Mouse (Mus musculus) MEL (cell line): ENCODE results near the gene Cst7. TPM values are rescaled to one million over a fixed set of nuclear protein-coding genes. Genes with fewer than 3 reads are reported as not detected.

Source experiments
- DNase-seq: peaks from one replicate; pipeline ENCODE4 v3.0.0; 2011; ENCODE audit warnings: low read depth, low spot score
- H3K27ac ChIP-seq: 2 replicates; pipeline ENCODE4 v1.5.1; 2012; ENCODE audit warnings: low read depth, mild to moderate bottlenecking, control low read depth, low read length, moderate library complexity; ENCODE audit not compliant: control insufficient read depth
- H3K27me3 ChIP-seq, 2 experiments: fragments of 150-350 bp in 1 of 2; sonication (generic) in 1 of 2; 2 replicates each; pipeline ENCODE4 v1.6.1; 2012; ENCODE audit warnings: low read length in 2 of 2, mild to moderate bottlenecking in 2 of 2, improper control_type of control experiment in 1 of 2, moderate library complexity in 1 of 2; ENCODE audit not compliant: insufficient read depth in 2 of 2, control insufficient read depth in 1 of 2
- H3K36me3 ChIP-seq, 2 experiments: 2 replicates each; pipeline ENCODE4 v1.6.1; 2012 to 2014; ENCODE audit warnings: low read length in 2 of 2, improper control_type of control experiment in 1 of 2, inconsistent platforms in 1 of 2, mild to moderate bottlenecking in 1 of 2; ENCODE audit not compliant: insufficient read depth in 2 of 2, control insufficient read depth in 1 of 2
- H3K4me1 ChIP-seq, 2 experiments: fragments of 150-350 bp in 1 of 2; sonication (generic) in 1 of 2; 2 replicates each; pipeline ENCODE4 v1.6.1; 2012; ENCODE audit warnings: low read length in 2 of 2, improper control_type of control experiment in 1 of 2, mild to moderate bottlenecking in 1 of 2; ENCODE audit not compliant: insufficient read depth in 2 of 2, control insufficient read depth in 1 of 2
- H3K4me3 ChIP-seq, 2 experiments: fragments of 150-350 bp in 1 of 2; sonication (generic) in 1 of 2; 2 replicates each; pipeline ENCODE4 v1.5.1; 2012; ENCODE audit warnings: low read depth in 2 of 2, low read length in 2 of 2, mild to moderate bottlenecking in 2 of 2, moderate library complexity in 2 of 2, control low read depth in 1 of 2, improper control_type of control experiment in 1 of 2; ENCODE audit not compliant: control insufficient read depth in 1 of 2, insufficient read depth in 1 of 2
- H3K79me2 ChIP-seq: 2 replicates; pipeline ENCODE4 v1.6.1; 2012; ENCODE audit warnings: mild to moderate bottlenecking, low read length, moderate library complexity; ENCODE audit not compliant: control insufficient read depth, poor library complexity, insufficient read depth
- H3K9ac ChIP-seq: 2 replicates; pipeline ENCODE4 v1.6.1; 2012; ENCODE audit warnings: low read depth, mild to moderate bottlenecking, control low read depth, low read length, moderate library complexity; ENCODE audit not compliant: control insufficient read depth, poor library complexity, severe bottlenecking
- H3K9me3 ChIP-seq: fragments of 150-350 bp; sonication (generic); replicated peaks from 2 replicates; pipeline ENCODE4 v1.6.1; 2012; ENCODE audit warnings: mild to moderate bottlenecking, low read length, improper control_type of control experiment, moderate library complexity; ENCODE audit not compliant: insufficient read depth
- BHLHE40 ChIP-seq: IDR thresholded peaks from 2 replicates; pipeline ENCODE4 v1.6.1; 2012; ENCODE audit warnings: low read depth, mild to moderate bottlenecking, inconsistent platforms, low read length, improper control_type of control experiment, borderline replicate concordance
- CHD1 ChIP-seq: IDR thresholded peaks from 2 replicates; pipeline ENCODE4 v1.6.1; 2012; ENCODE audit warnings: low read depth, mild to moderate bottlenecking, inconsistent platforms, low read length, improper control_type of control experiment
- CTCF ChIP-seq, 3 experiments: IDR thresholded peaks in 2 of 3; conservative IDR thresholded peaks in 1 of 3; 2 replicates each; pipeline ENCODE4 v1.5.1; 2011 to 2012; ENCODE audit warnings: low read length in 3 of 3, low read depth in 2 of 3, mild to moderate bottlenecking in 2 of 3, improper control_type of control experiment in 1 of 3, inconsistent platforms in 1 of 3, mixed read lengths in 1 of 3, moderate library complexity in 1 of 3; ENCODE audit not compliant: control insufficient read depth in 1 of 3, insufficient read depth in 1 of 3, poor library complexity in 1 of 3, severe bottlenecking in 1 of 3
- E2F4 ChIP-seq: IDR thresholded peaks from 2 replicates; pipeline ENCODE4 v1.6.1; 2011; ENCODE audit warnings: low read depth, low read length, improper control_type of control experiment, borderline replicate concordance
- ELF1 ChIP-seq: IDR thresholded peaks from 2 replicates; pipeline ENCODE4 v1.6.1; 2014; ENCODE audit warnings: low read depth, mild to moderate bottlenecking, inconsistent platforms, low read length, improper control_type of control experiment, moderate library complexity
- EP300 ChIP-seq, 2 experiments: IDR thresholded peaks; 2 replicates each; pipeline ENCODE4 v1.6.1; 2011; ENCODE audit warnings: improper control_type of control experiment in 2 of 2, low read length in 2 of 2, low read depth in 1 of 2, mild to moderate bottlenecking in 1 of 2
- GABPA ChIP-seq: IDR thresholded peaks from 2 replicates; pipeline ENCODE4 v1.6.1; 2012; ENCODE audit warnings: low read depth, mild to moderate bottlenecking, inconsistent platforms, low read length, improper control_type of control experiment, moderate library complexity
- GATA1 ChIP-seq: IDR thresholded peaks from 2 replicates; pipeline ENCODE4 v1.6.1; 2011; ENCODE audit warnings: low read depth, low read length, improper control_type of control experiment
- HCFC1 ChIP-seq: IDR thresholded peaks from 2 replicates; pipeline ENCODE4 v1.6.1; 2012; ENCODE audit warnings: low read depth, mild to moderate bottlenecking, inconsistent platforms, low read length, improper control_type of control experiment, moderate library complexity
- JUND ChIP-seq: IDR thresholded peaks from 2 replicates; pipeline ENCODE4 v1.6.1; 2011; ENCODE audit warnings: low read depth, mild to moderate bottlenecking, improper control_type of control experiment, low read length
- MAX ChIP-seq: IDR thresholded peaks from 2 replicates; pipeline ENCODE4 v1.6.1; 2011; ENCODE audit warnings: low read length, improper control_type of control experiment
- MAZ ChIP-seq: IDR thresholded peaks from 2 replicates; pipeline ENCODE4 v1.6.1; 2012; ENCODE audit warnings: low read depth, mild to moderate bottlenecking, inconsistent platforms, low read length, improper control_type of control experiment
- MXI1 ChIP-seq: IDR thresholded peaks from 2 replicates; pipeline ENCODE4 v1.6.1; 2011; ENCODE audit warnings: mild to moderate bottlenecking, low read depth, low read length, improper control_type of control experiment
- MYC ChIP-seq: IDR thresholded peaks from 2 replicates; pipeline ENCODE4 v1.6.1; 2011; ENCODE audit warnings: low read depth, mild to moderate bottlenecking, low read length, improper control_type of control experiment, moderate library complexity
- NELFE ChIP-seq: IDR thresholded peaks from 2 replicates; pipeline ENCODE4 v1.6.1; 2011; ENCODE audit warnings: low read depth, low read length, improper control_type of control experiment
- POLR2A ChIP-seq, 2 experiments: IDR thresholded peaks; 2 replicates each; pipeline ENCODE4 v1.6.1; 2011 to 2012; ENCODE audit warnings: low read length in 2 of 2, mild to moderate bottlenecking in 2 of 2, control low read depth in 1 of 2, improper control_type of control experiment in 1 of 2, low read depth in 1 of 2, moderate library complexity in 1 of 2; ENCODE audit not compliant: control insufficient read depth in 1 of 2, insufficient read depth in 1 of 2, poor library complexity in 1 of 2
- POLR2AphosphoS5 ChIP-seq: IDR thresholded peaks from 2 replicates; pipeline ENCODE4 v1.6.1; 2012; ENCODE audit warnings: low read depth, borderline replicate concordance, mild to moderate bottlenecking, inconsistent platforms, low read length, moderate library complexity, mixed read lengths
- RCOR1 ChIP-seq: IDR thresholded peaks from 2 replicates; pipeline ENCODE4 v1.6.1; 2012; ENCODE audit warnings: low read depth, mild to moderate bottlenecking, inconsistent platforms, low read length, improper control_type of control experiment
- SIN3A ChIP-seq: IDR thresholded peaks from 2 replicates; pipeline ENCODE4 v1.6.1; 2012; ENCODE audit warnings: low read length, improper control_type of control experiment, inconsistent platforms
- SMC3 ChIP-seq: IDR thresholded peaks from 2 replicates; pipeline ENCODE4 v1.6.1; 2011; ENCODE audit warnings: low read depth, low read length, improper control_type of control experiment
- TAL1 ChIP-seq: IDR thresholded peaks from 2 replicates; pipeline ENCODE4 v1.6.1; 2012; ENCODE audit warnings: mild to moderate bottlenecking, inconsistent platforms, low read length, moderate library complexity, mixed read lengths
- TBP ChIP-seq: IDR thresholded peaks from 2 replicates; pipeline ENCODE4 v1.8.0; 2011; ENCODE audit warnings: low read depth, low read length, improper control_type of control experiment
- TCF12 ChIP-seq: IDR thresholded peaks from 2 replicates; pipeline ENCODE4 v1.6.1; 2014; ENCODE audit warnings: low read depth, mild to moderate bottlenecking, inconsistent platforms, low read length, improper control_type of control experiment, moderate library complexity
- USF1 ChIP-seq: IDR thresholded peaks from 2 replicates; pipeline ENCODE4 v1.6.1; 2014; ENCODE audit warnings: low read depth, mild to moderate bottlenecking, inconsistent platforms, low read length, improper control_type of control experiment, moderate library complexity
- USF2 ChIP-seq, 2 experiments: IDR thresholded peaks; 2 replicates each; pipeline ENCODE4 v1.6.1; 2011 to 2012; ENCODE audit warnings: improper control_type of control experiment in 2 of 2, low read length in 2 of 2, borderline replicate concordance in 1 of 2, inconsistent platforms in 1 of 2, low read depth in 1 of 2, mild to moderate bottlenecking in 1 of 2; ENCODE audit not compliant: insufficient read depth in 1 of 2
- ZC3H11A ChIP-seq: IDR thresholded peaks from 2 replicates; pipeline ENCODE4 v1.6.1; 2012; ENCODE audit warnings: low read depth, mild to moderate bottlenecking, inconsistent platforms, low read length, improper control_type of control experiment
- ZNF384 ChIP-seq: IDR thresholded peaks from 2 replicates; pipeline ENCODE4 v1.6.1; 2012; ENCODE audit warnings: low read depth, mild to moderate bottlenecking, inconsistent platforms, low read length, improper control_type of control experiment
- polyA plus RNA-seq, 2 experiments: library from polyadenylated mRNA; stranded (reverse) in 1 of 2; unstranded in 1 of 2; fragments of >175 nt in 1 of 2; fragments of >200 nt in 1 of 2; gene quantifications; 2 replicates each; pipeline versions ENCODE4 v1.2.1 to v1.2.4; 2012; ENCODE audit warnings: low replicate concordance in 2 of 2, low read depth in 1 of 2; ENCODE audit not compliant: insufficient read length in 2 of 2, insufficient read depth in 1 of 2, missing spikeins in 1 of 2
- total RNA-seq: library from RNA; depleted of rRNA; stranded (reverse); fragments of 300-350 nt; gene quantifications from 2 replicates; pipeline ENCODE4 v1.2.3, GENCODE M21; 2012

Gene Cst7
- total and polyA plus RNA-seq, 3 experiments = 12.4 to 35.8 TPM; not detected in 1

DNA sequence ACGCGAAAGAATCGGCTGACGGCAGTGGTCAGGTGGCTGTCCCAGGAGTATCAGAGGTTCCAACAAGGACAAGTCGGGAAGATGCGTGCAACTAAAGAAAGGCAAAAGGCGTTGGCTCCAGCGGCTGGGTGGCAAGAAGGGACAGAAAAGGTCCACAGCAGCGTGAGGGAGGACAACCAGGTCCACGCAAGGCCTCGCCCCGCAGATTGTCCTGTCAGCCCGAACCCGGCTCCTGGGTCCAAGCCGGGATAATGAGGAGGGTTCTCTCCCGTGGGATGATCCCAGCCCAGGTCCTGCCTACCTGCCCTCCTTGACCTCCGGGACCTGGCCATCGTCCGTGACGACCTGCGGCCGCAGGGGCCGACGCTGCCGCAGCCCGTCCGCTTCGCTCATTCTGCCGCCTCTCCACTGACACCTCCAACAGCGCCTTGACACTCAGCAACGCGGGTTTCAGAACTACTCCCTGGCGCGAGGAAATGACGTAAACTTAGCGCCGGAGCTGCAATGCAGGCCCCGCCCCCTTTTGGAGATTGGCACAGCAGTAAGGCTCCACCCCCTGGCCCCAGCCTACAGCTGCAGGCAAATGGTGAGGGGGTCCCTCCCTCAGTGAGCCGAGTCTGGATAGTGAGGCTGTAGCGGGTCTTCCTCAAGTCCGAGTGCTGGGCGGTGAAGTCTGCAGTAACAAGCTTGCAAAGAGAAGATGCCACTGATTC lies 38.0 kb downstream of the Cst7 start, which contains the start of gene Apmap:
Apmap (minus strand) TSS at position 481 of the 713 bp plus-strand sequence.
- peak within 1 kb of the TSS; percentile 50 for H3K27ac ChIP-seq
- DNase-seq = peak; percentile 98
- peaks cover 0 to 10% of the 10 kb centered on the region in 2 experiments; a peak in 3 of 4 replicates for H3K4me1 ChIP-seq
- TF ChIP-seq MYC (no peak), TCF12 (0 out of 2 replicates have a peak, but pooled peaks have one; percentile 25), CHD1 (no peak), MAX (peak; percentile 77), USF2 (IDR thresholded peaks at IDR 0.05; ENCODE audit: borderline replicate concordance in 1 of 2, insufficient read depth in 1 of 2, low read depth in 1 of 2, low read length in 2 of 2) (no peak), SIN3A (peak; percentile 98), POLR2AphosphoS5 (no peak), POLR2A (IDR thresholded peaks at IDR 0.05; ENCODE audit: control insufficient read depth in 1 of 2, insufficient read depth in 1 of 2, low read depth in 1 of 2, low read length in 2 of 2, poor library complexity in 1 of 2) (peak; percentile 48 to 82; a peak in 2 of 4 replicates), JUND (no peak), HCFC1 (peak; percentile 91), TBP (peak; percentile 52; the same call in 1 of the 2 replicates), NELFE (peak; percentile 65), E2F4 (0 out of 2 replicates have a peak, but pooled peaks have one; percentile 7), MXI1 (peak; percentile 99)
- peak within 1 kb of the TSS; percentile 71 to 82 for H3K4me3 ChIP-seq
- no peaks in the 10 kb centered on the region for H3K9me3 ChIP-seq
- no peaks in the 10 kb centered on the region for H3K27me3 ChIP-seq
- H3K79me2 ChIP-seq = peaks cover 11% of the 10 kb centered on the region
- peaks cover 0 to 4% of the 10 kb centered on the region in 2 experiments; a peak in 2 of 4 replicates for H3K36me3 ChIP-seq
- peak within 1 kb of the TSS; percentile 84 for H3K9ac ChIP-seq

DNA sequence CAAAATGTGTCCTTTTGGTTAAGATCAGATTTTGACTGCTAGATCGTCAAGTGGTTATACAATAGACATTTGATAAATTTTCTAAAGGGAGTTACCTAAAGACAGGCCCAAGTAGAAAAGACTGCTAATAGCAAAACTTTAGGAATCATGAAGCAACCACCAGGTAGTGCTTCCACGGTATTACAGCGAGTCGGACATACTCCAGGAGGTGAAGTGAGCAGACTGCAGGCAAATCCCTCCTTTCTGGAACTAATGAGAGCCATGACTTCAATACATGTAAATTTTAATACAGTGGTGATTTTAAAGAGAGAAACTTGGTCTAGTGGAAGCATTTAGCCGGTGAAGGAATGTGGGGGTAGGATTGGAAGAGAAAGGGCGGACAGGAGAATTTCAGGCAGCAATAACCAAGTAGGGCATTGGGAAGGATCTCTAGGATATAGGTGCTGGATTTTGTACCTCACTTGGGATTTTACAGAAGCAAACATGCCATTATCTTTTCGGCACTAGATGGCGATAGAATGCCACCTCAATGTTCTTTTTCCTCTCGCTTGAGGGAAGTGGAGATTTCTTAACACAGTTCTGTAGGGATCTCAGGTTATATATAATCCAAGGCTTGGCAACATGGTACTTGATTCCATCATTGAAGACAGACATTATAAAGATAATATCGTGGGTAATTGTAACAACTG lies 38.8 kb downstream of the Cst7 start:
- Histone ChIP-seq H3K9me3 (no peaks in the 10 kb centered on the region), H3K27me3 (no peaks in the 10 kb centered on the region), H3K9ac (peak overlapping the region; percentile 57), H3K79me2 (peaks cover 11% of the 10 kb centered on the region), H3K4me3 (peak overlapping the region; percentile 71 to 82), H3K36me3 (peaks cover 0 to 4% of the 10 kb centered on the region in 2 experiments; a peak in 2 of 4 replicates), H3K27ac (peak overlapping the region; percentile 50), H3K4me1 (peaks cover 0 to 10% of the 10 kb centered on the region in 2 experiments; a peak in 3 of 4 replicates)
- DNase-seq = peak; percentile 88
- TF ChIP-seq RCOR1 (0 out of 2 replicates have a peak, but pooled peaks have one; percentile 10), ELF1 (no peak), TCF12 (no peak), CTCF (IDR thresholded peaks at IDR 0.05 in 2 of 3, conservative IDR thresholded peaks at IDR 0.05 in 1 of 3; ENCODE audit: control insufficient read depth in 1 of 3, insufficient read depth in 1 of 3, low read depth in 2 of 3, low read length in 3 of 3, poor library complexity in 1 of 3, severe bottlenecking in 1 of 3) (peak; percentile 32 to 94 (median 88)), MAZ (no peak), GABPA (no peak), GATA1 (no peak), USF1 (no peak), SIN3A (peak; percentile 61; the same call in 1 of the 2 replicates), E2F4 (no peak), TAL1 (no peak), EP300 (IDR thresholded peaks at IDR 0.05; ENCODE audit: low read depth in 1 of 2, low read length in 2 of 2) (no peak), ZNF384 (no peak), MYC (peak; percentile 75; the same call in 1 of the 2 replicates), ZC3H11A (peak; percentile 95), BHLHE40 (0 out of 2 replicates have a peak, but pooled peaks have one; percentile 17), MAX (no peak), SMC3 (peak; percentile 92), MXI1 (peak; percentile 36; the same call in 1 of the 2 replicates), TBP (no peak), CHD1 (0 out of 2 replicates have a peak, but pooled peaks have one; percentile 21)
